Comparison of ENCODE assay signal across 9 mouse cellular contexts in genomic region chr5:21986311-21986710, GRCm38 (mm10).
DNase-seq lines count a peak whose midpoint lies in the region; ATAC-seq and TF ChIP-seq lines count a peak whose summit lies in the region.
"Had no signal": no experiment of that assay in that cellular context is flagged by ENCODE, and none has a peak within 500 bp of the region (broad histone marks: within the 10 kb centered on the region; RNA-seq: fewer than 3 reads in every experiment).

No protein-coding gene starts in this region.

- H3K27me3 ChIP-seq in kidney, embryonic 14.5 days (ENCODE audit: control insufficient read depth, insufficient read depth, low read length): no peaks in the 10 kb centered on the region
- H3K27me3 ChIP-seq in E14TG2a.4 (ENCODE audit: insufficient read depth, low read length): no peaks in the 10 kb centered on the region
- H3K27me3 ChIP-seq in neural tube, embryonic 11.5 days (ENCODE audit: control insufficient read depth, insufficient read depth, low read length): no peaks in the 10 kb centered on the region
- H3K27me3 ChIP-seq: stomach, embryonic 15.5 days had no signal

- no peak overlapping the region for H3K4me2 ChIP-seq in kidney, embryonic 14.5 days (replicated peaks; ENCODE audit: low read depth, low read length)
- H3K4me2 ChIP-seq in neural tube, embryonic 11.5 days (ENCODE audit: low read depth): no peak overlapping the region
- H3K4me2 ChIP-seq: stomach, embryonic 15.5 days had no signal

- peak; percentile 95 for TF ChIP-seq CTCF in E14TG2a.4 (conservative IDR thresholded peaks at IDR 0.05; ENCODE audit: low read length)

- peak; percentile 53 for DNase-seq in kidney, adult 18-20 months
- DNase-seq in adrenal gland, adult (ENCODE audit: inconsistent age in 2 of 2, low spot score in 1 of 2): peak; percentile 27 to 88
- peak; percentile 83 for DNase-seq in embryo, embryonic 10 days (ENCODE audit: low spot score)
- DNase-seq in kidney, postnatal 10 days: peak; percentile 63
- DNase-seq in neural tube, embryonic 11.5 days (ENCODE audit: low spot score): peak; percentile 48

- H3K9ac ChIP-seq in kidney, embryonic 14.5 days (ENCODE audit: low read depth, low read length): no peak overlapping the region
- H3K9ac ChIP-seq in neural tube, embryonic 11.5 days (ENCODE audit: low read length): no peak overlapping the region
- H3K9ac ChIP-seq: stomach, embryonic 15.5 days had no signal

- H3K9me3 ChIP-seq in kidney, embryonic 14.5 days (ENCODE audit: control insufficient read depth, low read length): peaks cover 6% of the 10 kb centered on the region; the same call in 1 of the 2 replicates
- peaks cover 20% of the 10 kb centered on the region for H3K9me3 ChIP-seq in E14TG2a.4 (ENCODE audit: low read length)
- no peaks in the 10 kb centered on the region for H3K9me3 ChIP-seq in neural tube, embryonic 11.5 days (ENCODE audit: control insufficient read depth, low read length)
- H3K9me3 ChIP-seq: stomach, embryonic 15.5 days had no signal

- ATAC-seq in kidney, embryonic 14.5 days (ENCODE audit: low FRiP score, low TSS enrichment): no peak
- ATAC-seq in neural tube, embryonic 11.5 days (ENCODE audit: insufficient read depth, low FRiP score, low TSS enrichment): no peak
- ATAC-seq in erythroblast, adult 5-6 weeks (replicated peaks; ENCODE audit: low FRiP score, poor library complexity, severe bottlenecking): no peak

- WGBS in kidney, embryonic 14.5 days: 67% methylated on average over 4 of the region's 4 CpGs
- 52% methylated on average over 4 of the region's 4 CpGs for WGBS in neural tube, embryonic 11.5 days

- H3K27ac ChIP-seq in kidney, embryonic 14.5 days (ENCODE audit: low read depth, low read length): no peak overlapping the region
- no peak overlapping the region for H3K27ac ChIP-seq in neural tube, embryonic 11.5 days (ENCODE audit: low read depth, low read length)
- H3K27ac ChIP-seq: stomach, embryonic 15.5 days had no signal

- no peaks in the 10 kb centered on the region for H3K36me3 ChIP-seq in kidney, embryonic 14.5 days (ENCODE audit: control insufficient read depth, insufficient read depth, low read length)
- H3K36me3 ChIP-seq in E14TG2a.4 (ENCODE audit: insufficient read depth, low read length): no peaks in the 10 kb centered on the region
- H3K36me3 ChIP-seq in neural tube, embryonic 11.5 days (ENCODE audit: control insufficient read depth, insufficient read depth, low read length): no peaks in the 10 kb centered on the region
- H3K36me3 ChIP-seq: stomach, embryonic 15.5 days had no signal

- H3K4me3 ChIP-seq in kidney, embryonic 14.5 days (ENCODE audit: low read length): no peak overlapping the region
- H3K4me3 ChIP-seq in E14TG2a.4 (replicated peaks; ENCODE audit: low read length): no peak overlapping the region
- no peak overlapping the region for H3K4me3 ChIP-seq in neural tube, embryonic 11.5 days (ENCODE audit: low read depth, low read length)
- H3K4me3 ChIP-seq: stomach, embryonic 15.5 days had no signal

- H3K4me1 ChIP-seq in kidney, embryonic 14.5 days (ENCODE audit: control insufficient read depth, insufficient read depth, low read length): no peaks in the 10 kb centered on the region
- H3K4me1 ChIP-seq in E14TG2a.4 (replicated peaks; ENCODE audit: low read depth, low read length): no peaks in the 10 kb centered on the region
- no peaks in the 10 kb centered on the region for H3K4me1 ChIP-seq in neural tube, embryonic 11.5 days (ENCODE audit: control insufficient read depth, insufficient read depth, low read length)
- H3K4me1 ChIP-seq: stomach, embryonic 15.5 days had no signal
